Mouse (Mus musculus): ENCODE measurements at regions not wholly inside any gene's neighbourhood (a gene's known extent, or its start where the extent isn't known, plus 50 kb on each side); places are given as distances from the start of the nearest gene placed in this dataset.
A peak's percentile ranks its signal among the peaks of the same experiment; 100 is the strongest.

- no peak for TF ChIP-seq CTCF (IDR thresholded peaks at IDR 0.05; ENCODE audit: borderline replicate concordance, extremely low read depth, insufficient read depth, insufficient read length)
- no peak for TF ChIP-seq POLR2A (IDR thresholded peaks at IDR 0.05; ENCODE audit: borderline replicate concordance, extremely low read depth, insufficient read depth, insufficient read length, poor library complexity, severe bottlenecking)
- no peak for DNase-seq (ENCODE audit: low read depth)
Observed at GRCm38 (mm10) chr10:96515164-96515922, 101.5 kb upstream of the Btg1 start.

GRCm38 (mm10) chr10:96515923-96516258 lies 100.9 kb upstream of the Btg1 start:
- TF ChIP-seq CTCF (IDR thresholded peaks at IDR 0.05; ENCODE audit: borderline replicate concordance, extremely low read depth, insufficient read depth, insufficient read length) (no peak), POLR2A (IDR thresholded peaks at IDR 0.05; ENCODE audit: borderline replicate concordance, extremely low read depth, insufficient read depth, insufficient read length, poor library complexity, severe bottlenecking) (no peak)
- DNase-seq (ENCODE audit: low read depth): no peak

DNA sequence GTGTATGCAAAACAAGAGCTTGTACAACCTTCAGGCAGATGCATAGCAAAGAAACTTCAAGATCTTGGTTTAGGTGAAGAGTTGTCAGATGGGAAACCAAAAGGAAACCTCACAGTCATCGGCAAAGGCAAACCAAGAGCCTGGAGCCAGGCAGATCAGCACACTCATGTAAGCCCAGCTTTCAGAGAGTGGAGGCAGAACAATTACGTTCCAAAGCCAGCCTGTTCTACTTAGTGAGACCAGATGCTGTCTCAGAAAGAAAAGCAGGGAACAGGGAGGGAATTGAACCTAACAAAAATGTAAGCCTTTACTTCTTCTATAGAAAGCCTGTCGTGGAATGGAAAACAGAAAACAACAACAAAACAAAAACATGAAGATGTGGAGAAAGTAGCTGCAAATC lies 97.4 kb upstream of the Btg1 start:
- DNase-seq (ENCODE audit: low read depth): no peak
- no peak for TF ChIP-seq POLR2A (IDR thresholded peaks at IDR 0.05; ENCODE audit: borderline replicate concordance, extremely low read depth, insufficient read depth, insufficient read length, poor library complexity, severe bottlenecking)
- no peak for TF ChIP-seq CTCF (IDR thresholded peaks at IDR 0.05; ENCODE audit: borderline replicate concordance, extremely low read depth, insufficient read depth, insufficient read length)

GRCm38 (mm10) chr10:96520995-96521760 lies 95.6 kb upstream of the Btg1 start:
- TF ChIP-seq POLR2A (IDR thresholded peaks at IDR 0.05; ENCODE audit: borderline replicate concordance, extremely low read depth, insufficient read depth, insufficient read length, poor library complexity, severe bottlenecking) (no peak), CTCF (IDR thresholded peaks at IDR 0.05; ENCODE audit: borderline replicate concordance, extremely low read depth, insufficient read depth, insufficient read length) (no peak)

DNA sequence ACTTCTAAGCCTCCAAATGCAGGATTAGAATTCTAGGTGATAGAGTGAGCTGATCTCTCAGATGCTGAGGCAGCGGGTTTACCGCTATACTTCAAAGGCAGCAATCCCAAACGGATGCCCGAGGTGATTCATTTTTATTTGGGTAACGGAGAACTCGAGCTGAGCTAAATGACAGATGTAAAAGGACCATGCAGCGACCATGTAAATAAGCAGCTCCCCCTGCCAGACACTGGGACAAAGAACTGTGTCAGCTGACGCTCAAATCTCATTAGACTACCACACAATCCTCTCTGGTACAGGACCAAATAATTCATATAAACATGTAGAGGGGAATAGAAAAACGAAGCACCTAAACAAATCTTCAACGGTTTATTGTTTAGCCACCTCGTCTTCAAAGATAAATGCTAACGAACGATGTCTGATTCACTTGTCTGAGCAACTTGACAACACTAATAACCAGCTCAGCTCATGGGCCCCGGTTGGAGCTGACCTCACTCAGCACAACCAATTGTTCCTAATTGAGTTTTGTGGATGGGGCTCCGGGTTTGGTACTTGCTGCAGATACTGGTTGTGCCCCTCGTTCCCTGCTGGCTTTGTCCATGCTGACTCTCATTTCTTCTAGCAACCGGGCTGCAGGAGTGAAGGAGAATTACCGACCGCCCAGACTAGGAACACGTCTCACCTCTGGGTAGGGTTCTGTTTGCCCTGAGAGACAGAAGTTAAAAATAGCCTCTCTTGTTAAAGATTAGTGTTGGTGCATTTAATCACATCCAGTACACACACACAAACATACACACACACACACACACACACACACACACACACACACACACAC lies 92.6 kb upstream of the Btg1 start:
- TF ChIP-seq POLR2A (IDR thresholded peaks at IDR 0.05; ENCODE audit: borderline replicate concordance, extremely low read depth, insufficient read depth, insufficient read length, poor library complexity, severe bottlenecking) (no peak), CTCF (IDR thresholded peaks at IDR 0.05; ENCODE audit: borderline replicate concordance, extremely low read depth, insufficient read depth, insufficient read length) (no peak)
- peak; percentile 88 for DNase-seq (ENCODE audit: low read depth)

More at GRCm38 (mm10) chr10:96520995-96521760, 95.6 kb upstream of the Btg1 start:
- DNase-seq (ENCODE audit: low read depth): no peak

DNA sequence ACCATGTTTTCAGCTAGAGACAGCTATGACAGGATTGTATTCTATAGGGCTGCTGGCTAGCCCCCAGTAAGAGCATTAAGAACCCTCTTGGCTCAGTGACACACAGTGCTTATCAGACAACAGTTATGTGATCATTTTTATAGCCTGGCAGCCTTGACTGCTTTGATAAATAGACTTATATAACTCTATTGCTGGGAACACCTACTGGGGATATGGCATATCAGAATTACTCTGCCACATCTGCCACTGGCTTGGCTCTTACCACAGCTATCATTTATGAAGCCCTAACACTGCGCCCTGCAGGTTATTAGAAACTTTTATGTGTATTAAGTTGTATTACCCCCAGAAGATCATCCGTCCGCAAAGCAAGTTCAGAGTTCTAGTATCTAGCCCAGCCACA lies 88.9 kb upstream of the Btg1 start:
- TF ChIP-seq CTCF (IDR thresholded peaks at IDR 0.05; ENCODE audit: borderline replicate concordance, extremely low read depth, insufficient read depth, insufficient read length): no peak
- no peak for DNase-seq (ENCODE audit: low read depth)

- DNase-seq (ENCODE audit: low read depth): no peak
- TF ChIP-seq POLR2A (IDR thresholded peaks at IDR 0.05; ENCODE audit: borderline replicate concordance, extremely low read depth, insufficient read depth, insufficient read length, poor library complexity, severe bottlenecking) (no peak), CTCF (IDR thresholded peaks at IDR 0.05; ENCODE audit: borderline replicate concordance, extremely low read depth, insufficient read depth, insufficient read length) (no peak)
Observed at GRCm38 (mm10) chr10:96534547-96535124, 82.2 kb upstream of the Btg1 start.

DNA sequence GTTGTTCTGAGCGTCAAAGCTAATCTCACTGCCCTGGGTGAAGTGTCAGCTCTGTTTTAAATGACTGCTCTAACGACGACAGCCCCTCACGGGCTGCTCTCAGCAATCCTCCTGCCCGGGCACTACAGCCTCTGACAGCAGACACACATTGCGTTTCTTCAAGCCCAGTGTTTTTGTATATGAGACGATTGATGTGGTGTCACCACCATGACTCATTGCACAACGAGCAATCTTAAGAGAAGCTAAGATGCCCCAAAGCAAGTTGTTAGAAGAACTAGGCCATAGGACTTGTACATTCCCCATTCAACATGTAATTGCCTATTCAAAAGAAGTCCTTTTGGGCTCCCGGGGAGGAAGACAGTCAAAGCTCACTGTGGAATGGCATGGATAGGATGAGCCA lies 81.3 kb upstream of the Btg1 start:
- no peak for DNase-seq (ENCODE audit: low read depth)
- TF ChIP-seq POLR2A (IDR thresholded peaks at IDR 0.05; ENCODE audit: borderline replicate concordance, extremely low read depth, insufficient read depth, insufficient read length, poor library complexity, severe bottlenecking) (no peak), CTCF (IDR thresholded peaks at IDR 0.05; ENCODE audit: borderline replicate concordance, extremely low read depth, insufficient read depth, insufficient read length) (no peak)

GRCm38 (mm10) chr10:96540828-96541227 lies 76.0 kb upstream of the Btg1 start:
- DNase-seq (ENCODE audit: low read depth): no peak
- TF ChIP-seq POLR2A (IDR thresholded peaks at IDR 0.05; ENCODE audit: borderline replicate concordance, extremely low read depth, insufficient read depth, insufficient read length, poor library complexity, severe bottlenecking) (no peak), CTCF (IDR thresholded peaks at IDR 0.05; ENCODE audit: borderline replicate concordance, extremely low read depth, insufficient read depth, insufficient read length) (no peak)

GRCm38 (mm10) chr10:96545312-96545711 lies 71.5 kb upstream of the Btg1 start:
- no peak for TF ChIP-seq CTCF (IDR thresholded peaks at IDR 0.05; ENCODE audit: borderline replicate concordance, extremely low read depth, insufficient read depth, insufficient read length)
- no peak for TF ChIP-seq POLR2A (IDR thresholded peaks at IDR 0.05; ENCODE audit: borderline replicate concordance, extremely low read depth, insufficient read depth, insufficient read length, poor library complexity, severe bottlenecking)
- DNase-seq (ENCODE audit: low read depth): no peak
